Mouse (Mus musculus) lung, embryonic 14.5 days (tissue): ENCODE results near the gene Camk2g. TPM values are rescaled to one million over a fixed set of nuclear protein-coding genes. Genes with fewer than 3 reads are reported as not detected.

Experiments used
- ATAC-seq: fragments of 200-750 bp; cut with Nextera tagmentation; 2 replicates; pipeline ENCODE4 v1.8.0; 2017; ENCODE audit warnings: mild to moderate bottlenecking, moderate TSS enrichment, moderate library complexity; ENCODE audit not compliant: insufficient read depth
- DNase-seq: peaks from one replicate; pipeline ENCODE4 v3.0.0-alpha.2; 2015
- H3K27ac ChIP-seq: fragments of 300-500 bp; sonication (generic); 2 replicates; pipeline ENCODE4 v1.5.1; 2014; ENCODE audit warnings: low read depth, mild to moderate bottlenecking, moderate library complexity
- H3K27me3 ChIP-seq: fragments of 300-500 bp; sonication (generic); 2 replicates; pipeline ENCODE4 v1.6.1; 2014; ENCODE audit warnings: low read length, control low read depth; ENCODE audit not compliant: insufficient read depth
- H3K36me3 ChIP-seq: fragments of 300-500 bp; sonication (generic); 2 replicates; pipeline ENCODE4 v1.6.1; 2014; ENCODE audit warnings: control low read depth; ENCODE audit not compliant: insufficient read depth
- H3K4me1 ChIP-seq: fragments of 300-500 bp; sonication (generic); 2 replicates; pipeline ENCODE4 v1.6.1; 2014; ENCODE audit warnings: antibody characterized with exemption, control low read depth; ENCODE audit not compliant: insufficient read depth
- H3K4me2 ChIP-seq: fragments of 300-500 bp; sonication (generic); 2 replicates; pipeline ENCODE4 v1.6.1; 2014; ENCODE audit warnings: mild to moderate bottlenecking
- H3K4me3 ChIP-seq: fragments of 300-500 bp; sonication (generic); 2 replicates; pipeline ENCODE4 v1.5.1; 2014; ENCODE audit warnings: low read depth, low read length
- H3K9ac ChIP-seq: fragments of 300-500 bp; sonication (generic); 2 replicates; pipeline ENCODE4 v1.6.1; 2014
- H3K9me3 ChIP-seq: fragments of 300-500 bp; sonication (generic); 2 replicates; pipeline ENCODE4 v1.6.1; 2016; ENCODE audit warnings: low read depth, low read length, control low read depth
- CTCF ChIP-seq: IDR thresholded peaks from 2 replicates; pipeline ENCODE4 v1.5.1; 2016; ENCODE audit warnings: antibody characterized with exemption, low read depth
- WGBS: fragments of 180-500 bp; shearing (Covaris S2); extraction: QIAGEN DNeasy Blood & Tissue Kit; methylation state at CpG from one replicate; pipeline ENCODE4 v1.1.7; 2014; 5-methylcytosine and 5-hydroxymethylcytosine counted together
- polyA plus RNA-seq: library from polyadenylated mRNA; unstranded; fragments of >200 nt; fragmentation: Nextera tagmentation; extraction: Ambion mirVana; gene quantifications from 2 replicates; pipeline ENCODE4 v1.2.1, GENCODE M21; 2014

Camk2g gene
- polyA plus RNA-seq, 1 experiment from 2014 or later: 46.3 TPM

GRCm38 (mm10) chr14:20806116-20806840 is 12.4 kb upstream of the Camk2g start:
- ATAC-seq (no peak), DNase-seq (peak; percentile 34)
- Histone ChIP-seq H3K27ac (peak overlapping the region; percentile 56; the same call in 1 of the 2 replicates), H3K9ac (no peak overlapping the region), H3K27me3 (no peaks in the 10 kb centered on the region), H3K4me1 (peaks cover 9% of the 10 kb centered on the region), H3K4me2 (no peak overlapping the region), H3K36me3 (no peaks in the 10 kb centered on the region), H3K4me3 (no peak overlapping the region), H3K9me3 (no peaks in the 10 kb centered on the region)
- no peak for TF ChIP-seq CTCF
- WGBS: 85% methylated on average over 14 of the region's 14 CpGs

GRCm38 (mm10) chr14:20804964-20805672 is 11.2 kb upstream of the Camk2g start:
- Histone ChIP-seq H3K9me3 (no peaks in the 10 kb centered on the region), H3K9ac (no peak overlapping the region), H3K36me3 (no peaks in the 10 kb centered on the region), H3K27me3 (no peaks in the 10 kb centered on the region), H3K27ac (peak overlapping the region; percentile 56; the same call in 1 of the 2 replicates), H3K4me1 (peaks cover 9% of the 10 kb centered on the region), H3K4me2 (no peak overlapping the region), H3K4me3 (no peak overlapping the region)
- ATAC-seq (peak; percentile 59; the same call in 1 of the 2 replicates), DNase-seq (peak; percentile 89)
- TF ChIP-seq CTCF: no peak
- 34% methylated on average over 9 of the region's 9 CpGs for WGBS

- H3K27ac ChIP-seq: no peak overlapping the region
- no peaks in the 10 kb centered on the region for H3K36me3 ChIP-seq
- ATAC-seq (no peak), DNase-seq (no peak)
- no peaks in the 10 kb centered on the region for H3K27me3 ChIP-seq
- 53% methylated on average over 5 of the region's 5 CpGs for WGBS
- H3K9ac ChIP-seq: no peak overlapping the region
- no peak for TF ChIP-seq CTCF
- H3K4me3 ChIP-seq: no peak overlapping the region
- H3K4me1 ChIP-seq: peaks cover 9% of the 10 kb centered on the region
- H3K9me3 ChIP-seq: no peaks in the 10 kb centered on the region
- no peak overlapping the region for H3K4me2 ChIP-seq
These were observed 10.6 kb upstream of the Camk2g start for GRCm38 (mm10) chr14:20804481-20804880.

GRCm38 (mm10) chr14:20803606-20803938 is 9.7 kb upstream of the Camk2g start:
- no peaks in the 10 kb centered on the region for H3K9me3 ChIP-seq
- peak; percentile 97 for TF ChIP-seq CTCF
- H3K4me1 ChIP-seq: peaks cover 9% of the 10 kb centered on the region
- H3K36me3 ChIP-seq: no peaks in the 10 kb centered on the region
- peak; percentile 94 for DNase-seq
- no peak overlapping the region for H3K4me3 ChIP-seq
- WGBS: 8% methylated on average over 7 of the region's 7 CpGs
- H3K4me2 ChIP-seq: no peak overlapping the region
- H3K27ac ChIP-seq: no peak overlapping the region
- H3K9ac ChIP-seq: no peak overlapping the region
- peak; percentile 78 for ATAC-seq
- H3K27me3 ChIP-seq: no peaks in the 10 kb centered on the region

- no peak for DNase-seq
- no peak overlapping the region for H3K27ac ChIP-seq
- no peak overlapping the region for H3K4me3 ChIP-seq
- no peaks in the 10 kb centered on the region for H3K27me3 ChIP-seq
- no peaks in the 10 kb centered on the region for H3K36me3 ChIP-seq
- 23% methylated on average over 2 of the region's 2 CpGs for WGBS
- no peaks in the 10 kb centered on the region for H3K9me3 ChIP-seq
- TF ChIP-seq CTCF: no peak
- peaks cover 9% of the 10 kb centered on the region for H3K4me1 ChIP-seq
- peak; percentile 56 for ATAC-seq
- no peak overlapping the region for H3K4me2 ChIP-seq
- no peak overlapping the region for H3K9ac ChIP-seq
These were observed 9.2 kb upstream of the Camk2g start for GRCm38 (mm10) chr14:20802926-20803605.

- H3K27me3 ChIP-seq: no peaks in the 10 kb centered on the region
- no peak overlapping the region for H3K4me3 ChIP-seq
- H3K9ac ChIP-seq: no peak overlapping the region
- DNase-seq: peak; percentile 91
- ATAC-seq: no peak
- no peak overlapping the region for H3K4me2 ChIP-seq
- no peaks in the 10 kb centered on the region for H3K36me3 ChIP-seq
- no peak overlapping the region for H3K27ac ChIP-seq
- H3K9me3 ChIP-seq: no peaks in the 10 kb centered on the region
- WGBS: 11% methylated on average over 7 of the region's 7 CpGs
- peak; percentile 93 for TF ChIP-seq CTCF
- no peaks in the 10 kb centered on the region for H3K4me1 ChIP-seq
These were observed 4.9 kb upstream of the Camk2g start for GRCm38 (mm10) chr14:20798761-20799160.

GRCm38 (mm10) chr14:20798300-20798699 is 4.4 kb upstream of the Camk2g start:
- Histone ChIP-seq H3K4me3 (no peak overlapping the region), H3K36me3 (no peaks in the 10 kb centered on the region), H3K9ac (no peak overlapping the region), H3K9me3 (no peaks in the 10 kb centered on the region), H3K4me2 (no peak overlapping the region), H3K27ac (no peak overlapping the region), H3K4me1 (no peaks in the 10 kb centered on the region), H3K27me3 (no peaks in the 10 kb centered on the region)
- WGBS: 70% methylated on average over 6 of the region's 6 CpGs
- ATAC-seq (no peak), DNase-seq (no peak)
- TF ChIP-seq CTCF: no peak
